Mouse (Mus musculus) spleen, embryonic (tissue): Measurements from ENCODE around the gene Tfpi.
"Not testable (repeated sequence)": the region's sequence is repeated elsewhere in the genome, so short reads cannot be mapped to it uniquely, and the experiment has no call there.

ENCODE experiments used
- CTCF ChIA-PET: fragments of 350-600 bp; sonication (Branson Sonifier 250); formaldehyde crosslinking; loops from one replicate; lab custom pipeline; 2022; lab: Charles Lee

Tfpi gene

GRCm38 (mm10) chr2:84393236-84393635, 83.3 kb downstream of the Tfpi start:
- CTCF ChIA-PET, result no interaction called here

- CTCF ChIA-PET, result interaction anchor here (0.6 kb wide), 1 partner anchor 130 kb away, joined by 3 read pairs; no protein-coding TSS in a partner anchor
These were observed 87.5 kb downstream of the Tfpi start for GRCm38 (mm10) chr2:84389075-84389474.

- CTCF ChIA-PET, result not testable (repeated sequence)
These were observed 88.0 kb downstream of the Tfpi start for GRCm38 (mm10) chr2:84388537-84388936.

- CTCF ChIA-PET, result no interaction called here
These were observed 88.6 kb downstream of the Tfpi start for GRCm38 (mm10) chr2:84388023-84388416.

- CTCF ChIA-PET, result no interaction called here
These were observed 89.1 kb downstream of the Tfpi start for GRCm38 (mm10) chr2:84387394-84388022.

- CTCF ChIA-PET, result no interaction called here
These were observed 89.8 kb downstream of the Tfpi start for GRCm38 (mm10) chr2:84386563-84387393.

- CTCF ChIA-PET, result no interaction called here
These were observed 91.5 kb downstream of the Tfpi start for GRCm38 (mm10) chr2:84384911-84385693.

GRCm38 (mm10) chr2:84383828-84384227, 92.7 kb downstream of the Tfpi start:
- CTCF ChIA-PET, result no interaction called here
